Mouse (Mus musculus): ENCODE measurements around the gene Olfr1174-ps. TPM values are rescaled to one million over a fixed set of nuclear protein-coding genes. Genes with fewer than 3 reads are reported as not detected.

Olfr1174-ps gene
- total RNA-seq (2015) (not detected in 2 replicates), total RNA-seq (2017) (not detected in 2 replicates)

- no peak for ATAC-seq (ENCODE audit: poor library complexity, severe bottlenecking)
Observed at GRCm38 (mm10) chr2:88315035-88315434, at the start of gene Olfr1174-ps. Gene Olfr1174-ps, minus strand, starts transcription at chr2:88315135.

DNA sequence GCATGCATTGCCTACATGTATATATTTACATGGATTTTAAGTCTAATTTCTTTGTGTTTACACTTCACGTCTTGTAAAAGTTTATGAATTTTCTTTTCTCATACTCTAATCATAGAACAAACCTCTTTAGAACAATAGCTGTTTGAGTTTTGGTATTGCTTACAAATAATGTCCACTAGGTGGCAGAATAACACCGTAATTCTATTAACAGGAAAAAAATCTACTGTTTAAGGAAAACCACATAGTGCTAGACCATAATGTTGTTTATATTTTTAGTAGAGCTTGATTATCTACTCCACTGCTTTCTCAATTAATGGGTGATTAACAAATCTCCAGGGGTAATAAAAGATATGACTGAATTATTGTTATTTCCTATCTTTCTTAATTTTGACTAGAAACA lies 41.4 kb upstream of the Olfr1174-ps start:
- ATAC-seq (ENCODE audit: poor library complexity, severe bottlenecking) = no peak; the same call in 1 of the 2 replicates

- no peak for ATAC-seq (ENCODE audit: poor library complexity, severe bottlenecking)
Observed at GRCm38 (mm10) chr2:88346392-88346791, 31.5 kb upstream of the Olfr1174-ps start, which contains the start of gene Olfr1177-ps. Gene Olfr1177-ps, minus strand, starts transcription at chr2:88346492.

DNA sequence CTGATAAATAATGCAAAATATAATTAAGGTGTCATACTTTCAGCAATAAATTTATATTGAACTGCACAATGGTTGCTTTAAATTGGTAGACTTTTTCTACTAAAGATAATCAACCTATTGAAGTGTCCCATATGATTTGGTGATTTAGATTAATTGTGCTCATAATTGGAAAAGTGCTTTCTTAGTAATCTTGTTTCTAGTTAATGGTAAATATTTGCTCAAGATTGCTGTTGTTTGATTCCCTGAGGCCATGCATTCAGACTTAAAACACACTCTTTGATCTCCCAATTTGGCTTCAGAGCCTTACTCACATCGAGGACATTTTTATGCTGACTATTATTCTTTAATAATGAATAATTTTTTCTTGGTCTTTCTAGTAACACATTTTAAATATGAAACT lies 21.5 kb upstream of the Olfr1174-ps start, which contains the start of gene Olfr1176:
Gene Olfr1176, plus strand, starts transcription at position 301 of the 400 bp plus-strand sequence.
- ATAC-seq (ENCODE audit: poor library complexity, severe bottlenecking) = no peak

- no peak for ATAC-seq (ENCODE audit: poor library complexity, severe bottlenecking)
Observed at GRCm38 (mm10) chr2:88327115-88327514, 12.2 kb upstream of the Olfr1174-ps start, which contains the start of gene Olfr1175-ps. Gene Olfr1175-ps, minus strand, starts transcription at chr2:88327215.

- ATAC-seq (ENCODE audit: poor library complexity, severe bottlenecking) = no peak
Observed at GRCm38 (mm10) chr2:88279775-88280174, 35.2 kb downstream of the Olfr1174-ps start, which contains the start of gene Olfr1173. Gene Olfr1173, minus strand, starts transcription at chr2:88279875.

Other genes with a start within 250 kb of the Olfr1174-ps start
- not detected in 2 replicates for gene Olfr1163, start 243.3 kb downstream of the Olfr1174-ps start, total RNA-seq (2015)
- gene Olfr1163, start 243.3 kb downstream of the Olfr1174-ps start, total RNA-seq (2017) = not detected in 2 replicates
- gene Olfr1164, start 221.2 kb downstream of the Olfr1174-ps start, total RNA-seq (2015) = not detected in 2 replicates
- gene Olfr1164, start 221.2 kb downstream of the Olfr1174-ps start, total RNA-seq (2017) = not detected in 2 replicates
- not detected in 2 replicates for gene Olfr1166, start 186.9 kb downstream of the Olfr1174-ps start, total RNA-seq (2015)
- not detected in 2 replicates for gene Olfr1166, start 186.9 kb downstream of the Olfr1174-ps start, total RNA-seq (2017)
- not detected in 2 replicates for gene Olfr1167, start 159.9 kb downstream of the Olfr1174-ps start, total RNA-seq (2015)
- 0.04 TPM in 1 of 2 replicates, not detected in the other for gene Olfr1167, start 159.9 kb downstream of the Olfr1174-ps start, total RNA-seq (2017)
- not detected in 2 replicates for gene Olfr1168, start 133.3 kb downstream of the Olfr1174-ps start, total RNA-seq (2015)
- not detected in 2 replicates for gene Olfr1168, start 133.3 kb downstream of the Olfr1174-ps start, total RNA-seq (2017)
- gene Olfr1170, start 86.8 kb downstream of the Olfr1174-ps start, total RNA-seq (2015) = not detected in 2 replicates
- not detected in 2 replicates for gene Olfr1170, start 86.8 kb downstream of the Olfr1174-ps start, total RNA-seq (2017)
- not detected in 2 replicates for gene Olfr1173, start 35.3 kb downstream of the Olfr1174-ps start, total RNA-seq (2015)
- 0.04 TPM in 1 of 2 replicates, not detected in the other for gene Olfr1173, start 35.3 kb downstream of the Olfr1174-ps start, total RNA-seq (2017)
- not detected in 2 replicates for gene Olfr1175-ps, start 12.1 kb upstream of the Olfr1174-ps start, total RNA-seq (2015)
- not detected in 2 replicates for gene Olfr1175-ps, start 12.1 kb upstream of the Olfr1174-ps start, total RNA-seq (2017)
- gene Olfr1176, start 21.6 kb upstream of the Olfr1174-ps start, total RNA-seq (2015) = not detected in 2 replicates
- not detected in 2 replicates for gene Olfr1176, start 21.6 kb upstream of the Olfr1174-ps start, total RNA-seq (2017)
- gene Olfr1177-ps, start 31.4 kb upstream of the Olfr1174-ps start, total RNA-seq (2015) = not detected in 2 replicates
- gene Olfr1177-ps, start 31.4 kb upstream of the Olfr1174-ps start, total RNA-seq (2017) = not detected in 2 replicates
- gene Olfr1178, start 71.9 kb upstream of the Olfr1174-ps start, total RNA-seq (2015) = not detected in 2 replicates
- not detected in 2 replicates for gene Olfr1178, start 71.9 kb upstream of the Olfr1174-ps start, total RNA-seq (2017)
- not detected in 2 replicates for gene Olfr1179, start 91.3 kb upstream of the Olfr1174-ps start, total RNA-seq (2015)
- gene Olfr1179, start 91.3 kb upstream of the Olfr1174-ps start, total RNA-seq (2017) = not detected in 2 replicates
- gene Olfr1180, start 104.0 kb upstream of the Olfr1174-ps start, total RNA-seq (2015) = not detected in 2 replicates
- not detected in 2 replicates for gene Olfr1180, start 104.0 kb upstream of the Olfr1174-ps start, total RNA-seq (2017)
- gene Olfr1181, start 111.0 kb upstream of the Olfr1174-ps start, total RNA-seq (2015) = not detected in 2 replicates
- not detected in 2 replicates for gene Olfr1181, start 111.0 kb upstream of the Olfr1174-ps start, total RNA-seq (2017)
- not detected in 2 replicates for gene Gm13757, start 134.0 kb upstream of the Olfr1174-ps start, total RNA-seq (2015)
- gene Gm13757, start 134.0 kb upstream of the Olfr1174-ps start, total RNA-seq (2017) = not detected in 2 replicates
- not detected in 2 replicates for gene Olfr1183, start 139.7 kb upstream of the Olfr1174-ps start, total RNA-seq (2015)
- gene Olfr1183, start 139.7 kb upstream of the Olfr1174-ps start, total RNA-seq (2017) = not detected in 2 replicates
- gene Olfr1184, start 168.5 kb upstream of the Olfr1174-ps start, total RNA-seq (2015) = not detected in 2 replicates
- not detected in 2 replicates for gene Olfr1184, start 168.5 kb upstream of the Olfr1174-ps start, total RNA-seq (2017)
- not detected in 2 replicates for gene Olfr1185-ps1, start 178.2 kb upstream of the Olfr1174-ps start, total RNA-seq (2015)
- not detected in 2 replicates for gene Olfr1185-ps1, start 178.2 kb upstream of the Olfr1174-ps start, total RNA-seq (2017)
- gene Olfr1186, start 203.4 kb upstream of the Olfr1174-ps start, total RNA-seq (2015) = not detected in 2 replicates
- gene Olfr1186, start 203.4 kb upstream of the Olfr1174-ps start, total RNA-seq (2017) = not detected in 2 replicates
- not detected in 2 replicates for gene Olfr1188, start 241.8 kb upstream of the Olfr1174-ps start, total RNA-seq (2015)
- gene Olfr1188, start 241.8 kb upstream of the Olfr1174-ps start, total RNA-seq (2017) = not detected in 2 replicates

Data from megakaryocyte, adult 5-6 weeks (primary cell).